In the genomic region with DNA sequence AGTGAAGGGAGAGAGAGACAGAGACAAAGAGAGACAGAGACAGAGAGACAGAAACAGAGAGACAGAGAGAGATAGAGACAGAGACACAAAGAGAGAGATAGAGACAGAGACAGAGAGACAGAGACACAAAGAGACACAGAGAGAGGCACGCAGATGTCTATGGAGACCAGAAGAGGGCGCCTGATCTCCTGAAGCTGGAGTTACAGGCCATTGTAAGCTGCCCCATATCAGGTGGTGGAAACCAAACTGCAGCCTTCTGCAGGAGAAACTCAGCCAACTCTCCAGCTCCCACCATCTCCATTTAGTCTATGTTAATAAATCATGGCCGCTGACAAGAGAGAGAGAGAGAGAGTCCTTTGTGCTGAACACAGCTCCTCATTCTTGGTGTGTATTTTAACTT, we compare ENCODE assay signal across 9 mouse cellular contexts.
DNase-seq lines count a peak whose midpoint lies in the region; ATAC-seq and TF ChIP-seq lines count a peak whose summit lies in the region.
"Had no signal": no experiment of that assay in that cellular context is flagged by ENCODE, and none has a peak within 500 bp of the region (broad histone marks: within the 10 kb centered on the region; RNA-seq: fewer than 3 reads in every experiment).

No protein-coding gene starts in this region.

- no peaks in the 10 kb centered on the region for H3K9me3 ChIP-seq in intestine, postnatal 0 days (ENCODE audit: control insufficient read depth)
- H3K9me3 ChIP-seq in intestine, embryonic 15.5 days = no peaks in the 10 kb centered on the region
- H3K9me3 ChIP-seq in CH12.LX (replicated peaks; ENCODE audit: low read length) = no peaks in the 10 kb centered on the region
- no peaks in the 10 kb centered on the region for H3K9me3 ChIP-seq in liver, embryonic 12.5 days (replicated peaks)
- H3K9me3 ChIP-seq: embryonic facial prominence, embryonic 15.5 days had no signal

- ATAC-seq in intestine, postnatal 0 days = no peak
- ATAC-seq in intestine, embryonic 15.5 days = no peak
- ATAC-seq in liver, embryonic 12.5 days = peak; percentile 49

- H3K9ac ChIP-seq in intestine, postnatal 0 days (ENCODE audit: low read depth, low read length) = no peak overlapping the region
- H3K9ac ChIP-seq in intestine, embryonic 15.5 days = no peak overlapping the region
- no peak overlapping the region for H3K9ac ChIP-seq in CH12.LX (ENCODE audit: insufficient read depth, low read depth)
- no peak overlapping the region for H3K9ac ChIP-seq in liver, embryonic 12.5 days
- H3K9ac ChIP-seq: embryonic facial prominence, embryonic 15.5 days had no signal

- TF ChIP-seq RAD21 in CH12.LX (IDR thresholded peaks at IDR 0.05; ENCODE audit: low read depth, low read length) = peak; percentile 69

- TF ChIP-seq CTCF in intestine, postnatal 0 days (IDR thresholded peaks at IDR 0.05; ENCODE audit: low read depth) = peak; percentile 74
- TF ChIP-seq CTCF in CH12.LX (conservative IDR thresholded peaks at IDR 0.05 in 1 of 2, IDR thresholded peaks at IDR 0.05 in 1 of 2; ENCODE audit: low read depth in 2 of 2, low read length in 2 of 2) = peak; percentile 49 to 83

- no peaks in the 10 kb centered on the region for H3K36me3 ChIP-seq in intestine, postnatal 0 days (ENCODE audit: control insufficient read depth, insufficient read depth)
- no peaks in the 10 kb centered on the region for H3K36me3 ChIP-seq in intestine, embryonic 15.5 days
- peaks cover 2 to 7% of the 10 kb centered on the region in 2 experiments for H3K36me3 ChIP-seq in CH12.LX (replicated peaks in 1 of 2; ENCODE audit: control insufficient read depth in 1 of 2, insufficient read depth in 1 of 2, low read length in 1 of 2)
- H3K36me3 ChIP-seq in liver, embryonic 12.5 days = no peaks in the 10 kb centered on the region
- no peaks in the 10 kb centered on the region for H3K36me3 ChIP-seq in splenic B cell, adult 2 months (ENCODE audit: control insufficient read depth, insufficient read depth, low read length, poor library complexity, severe bottlenecking)
- H3K36me3 ChIP-seq: embryonic facial prominence, embryonic 15.5 days had no signal

- no peaks in the 10 kb centered on the region; the same call in 1 of the 2 replicates for H3K79me2 ChIP-seq in CH12.LX (replicated peaks; ENCODE audit: control insufficient read depth, extremely low read depth, insufficient read depth, poor library complexity, severe bottlenecking)

- H3K4me1 ChIP-seq in intestine, postnatal 0 days (replicated peaks; ENCODE audit: control insufficient read depth, insufficient read depth, low read length) = no peaks in the 10 kb centered on the region
- H3K4me1 ChIP-seq in intestine, embryonic 15.5 days (replicated peaks) = no peaks in the 10 kb centered on the region
- H3K4me1 ChIP-seq in CH12.LX (ENCODE audit: control insufficient read depth in 1 of 2, insufficient read depth in 2 of 2) = peaks cover 7 to 71% of the 10 kb centered on the region in 2 experiments; a peak in 3 of 4 replicates
- H3K4me1 ChIP-seq in liver, embryonic 12.5 days = peaks cover 71% of the 10 kb centered on the region
- H3K4me1 ChIP-seq: embryonic facial prominence, embryonic 15.5 days had no signal

- H3K4me2 ChIP-seq in intestine, postnatal 0 days (replicated peaks; ENCODE audit: low read depth) = no peak overlapping the region
- H3K4me2 ChIP-seq in intestine, embryonic 15.5 days (replicated peaks) = no peak overlapping the region
- no peak overlapping the region for H3K4me2 ChIP-seq in CH12.LX (ENCODE audit: insufficient read depth, low read depth, poor library complexity, severe bottlenecking)
- no peak overlapping the region for H3K4me2 ChIP-seq in liver, embryonic 12.5 days
- H3K4me2 ChIP-seq: embryonic facial prominence, embryonic 15.5 days had no signal

- no peak for TF ChIP-seq POLR2A in CH12.LX (IDR thresholded peaks at IDR 0.05; ENCODE audit: low read depth, low read length)

- peak; percentile 77 for DNase-seq in CH12.LX (ENCODE audit: extremely low read depth)
- DNase-seq in adrenal gland, postnatal 25 days = peak; percentile 10
- peak; percentile 83 for DNase-seq in splenic B cell, adult 2 months (ENCODE audit: low read depth, low spot score)
- DNase-seq in urinary bladder, postnatal 4 days (ENCODE audit: low spot score in 2 of 2) = no peak
- DNase-seq in cerebellum, adult 11-12 months = no peak

- no peak overlapping the region for H3K4me3 ChIP-seq in intestine, postnatal 0 days (ENCODE audit: low read depth, low read length)
- H3K4me3 ChIP-seq in intestine, embryonic 15.5 days (replicated peaks) = no peak overlapping the region
- no peak overlapping the region for H3K4me3 ChIP-seq in CH12.LX (replicated peaks in 1 of 3; ENCODE audit: low read depth in 2 of 3, low read length in 2 of 3, poor library complexity in 1 of 3)
- H3K4me3 ChIP-seq in liver, embryonic 12.5 days = no peak overlapping the region
- H3K4me3 ChIP-seq: embryonic facial prominence, embryonic 15.5 days had no signal

- H3K27me3 ChIP-seq in intestine, postnatal 0 days (replicated peaks; ENCODE audit: control insufficient read depth, insufficient read depth, low read length) = no peaks in the 10 kb centered on the region
- no peaks in the 10 kb centered on the region for H3K27me3 ChIP-seq in intestine, embryonic 15.5 days (replicated peaks)
- no peaks in the 10 kb centered on the region for H3K27me3 ChIP-seq in CH12.LX (replicated peaks)
- H3K27me3 ChIP-seq in liver, embryonic 12.5 days (replicated peaks) = no peaks in the 10 kb centered on the region
- H3K27me3 ChIP-seq in splenic B cell, adult 2 months (ENCODE audit: control insufficient read depth, insufficient read depth, low read length, poor library complexity, severe bottlenecking) = no peaks in the 10 kb centered on the region
- H3K27me3 ChIP-seq: embryonic facial prominence, embryonic 15.5 days had no signal

- in situ Hi-C loops in CH12.LX (cut with MboI; ENCODE audit: low pct_ligation_motif_present, low pct_unique_long_range_greater_than_20kb, low sequenced_read_pairs) = loop anchor here (25.0 kb wide), 2 partner anchors 413 to 488 kb away; no protein-coding TSS in a partner anchor

- dilution Hi-C loops in CH12.LX (cut with MboI; ENCODE audit: extremely low pct_ligation_motif_present, extremely low pct_unique_long_range_greater_than_20kb, low sequenced_read_pairs) = no loop called here

- WGBS in intestine, postnatal 0 days = 38% methylated on average over 3 of the region's 3 CpGs
- WGBS in intestine, embryonic 15.5 days = 44% methylated on average over 3 of the region's 3 CpGs
- 21% methylated on average over 3 of the region's 3 CpGs for WGBS in liver, embryonic 12.5 days (ENCODE audit: insufficient replicate concordance)

- no peak for TF ChIP-seq EP300 in CH12.LX (IDR thresholded peaks at IDR 0.05; ENCODE audit: low read length)

- no peak overlapping the region for H3K27ac ChIP-seq in intestine, postnatal 0 days (ENCODE audit: low read depth, low read length)
- no peak overlapping the region for H3K27ac ChIP-seq in intestine, embryonic 15.5 days
- H3K27ac ChIP-seq in CH12.LX (ENCODE audit: insufficient read depth, low read depth) = no peak overlapping the region
- H3K27ac ChIP-seq in liver, embryonic 12.5 days = 0 out of 2 replicates have a peak overlapping the region, but pooled peaks have one; percentile 73
- H3K27ac ChIP-seq: embryonic facial prominence, embryonic 15.5 days had no signal

TF ChIP-seq in CH12.LX, 34 proteins besides CTCF, POLR2A, EP300 and RAD21:
- TF ChIP-seq ETS1 (conservative IDR thresholded peaks at IDR 0.05; ENCODE audit: low read depth, low read length) (no peak), ZC3H11A (IDR thresholded peaks at IDR 0.05; ENCODE audit: low read depth, low read length) (peak; percentile 28; the same call in 1 of the 2 replicates), SMC3 (IDR thresholded peaks at IDR 0.05; ENCODE audit: low read depth, low read length) (peak; percentile 85), JUND (conservative IDR thresholded peaks at IDR 0.05; ENCODE audit: low read depth, low read length) (no peak), NELFE (IDR thresholded peaks at IDR 0.05; ENCODE audit: low read depth, low read length) (no peak), HCFC1 (IDR thresholded peaks at IDR 0.05; ENCODE audit: low read depth, low read length) (no peak), E2F4 (IDR thresholded peaks at IDR 0.05; ENCODE audit: insufficient replicate concordance, low read depth, low read length) (0 out of 2 replicates have a peak, but pooled peaks have one; percentile 9), MXI1 (IDR thresholded peaks at IDR 0.05; ENCODE audit: low read depth, low read length) (no peak), USF1 (IDR thresholded peaks at IDR 0.05; ENCODE audit: low read depth, low read length) (no peak), CHD1 (IDR thresholded peaks at IDR 0.05; ENCODE audit: low read depth, low read length) (no peak), POLR2AphosphoS2 (IDR thresholded peaks at IDR 0.05; ENCODE audit: low read depth, low read length) (no peak), MAZ (IDR thresholded peaks at IDR 0.05; ENCODE audit: low read depth, low read length) (no peak), CHD2 (IDR thresholded peaks at IDR 0.05; ENCODE audit: low read length) (no peak)

Comparison
In these comparisons a context has a peak if more than half of its experiments do, and no peak if none do; other contexts are left out.
1. DNase-seq: peak in CH12.LX (single experiment), adrenal gland, postnatal 25 days (single experiment) and splenic B cell, adult 2 months (single experiment); none in urinary bladder, postnatal 4 days (0 of 2) and cerebellum, adult 11-12 months (single experiment).